Mouse (Mus musculus): ENCODE results near the gene Erc2. TPM values are rescaled to one million over a fixed set of nuclear protein-coding genes. Genes with fewer than 3 reads are reported as not detected.

The Erc2 gene
- polyA plus RNA-seq, 1 experiment from 2014 or later = 12.7 TPM

DNA sequence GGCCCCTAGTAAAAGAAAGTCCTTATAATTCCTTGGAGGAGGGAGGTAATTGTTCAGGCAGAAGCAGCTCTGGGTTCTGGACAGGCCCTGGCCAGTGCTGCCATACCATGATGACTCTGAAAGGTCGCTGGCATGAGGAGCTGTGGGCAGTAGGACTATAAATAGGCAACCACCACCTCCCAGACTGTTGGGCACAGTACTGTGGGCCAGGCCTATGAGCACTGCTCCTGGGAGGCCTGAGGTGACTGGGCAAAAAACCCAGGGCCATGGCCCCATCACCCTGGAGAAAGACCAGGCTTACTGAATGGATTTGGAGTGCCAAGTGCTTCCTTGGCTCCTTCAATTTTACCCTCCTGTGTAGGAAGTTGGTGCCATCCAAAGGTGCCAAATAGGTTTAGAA, 898.9 kb downstream of the Erc2 start:
- H3K27ac ChIP-seq (ENCODE audit: low read depth, low read length) = no peak overlapping the region
- 92% methylated on average over 1 of the region's 1 CpGs for WGBS
- H3K27me3 ChIP-seq (ENCODE audit: control insufficient read depth, insufficient read depth, low read length) = no peaks in the 10 kb centered on the region
- no peak overlapping the region for H3K4me3 ChIP-seq (ENCODE audit: low read depth, low read length)
- H3K4me2 ChIP-seq (ENCODE audit: low read depth, low read length, severe bottlenecking) = no peak overlapping the region
- ATAC-seq (replicated peaks; ENCODE audit: low FRiP score) (no peak), DNase-seq (ENCODE audit: low spot score) (no peak)
- no peaks in the 10 kb centered on the region for H3K9me3 ChIP-seq (ENCODE audit: control insufficient read depth, low read length)
- no peak overlapping the region for H3K9ac ChIP-seq (ENCODE audit: low read length)
- no peaks in the 10 kb centered on the region for H3K4me1 ChIP-seq (replicated peaks; ENCODE audit: control insufficient read depth, insufficient read depth, low read length)
- no peaks in the 10 kb centered on the region; the same call in 1 of the 2 replicates for H3K36me3 ChIP-seq (ENCODE audit: control insufficient read depth, insufficient read depth, low read length)

DNA sequence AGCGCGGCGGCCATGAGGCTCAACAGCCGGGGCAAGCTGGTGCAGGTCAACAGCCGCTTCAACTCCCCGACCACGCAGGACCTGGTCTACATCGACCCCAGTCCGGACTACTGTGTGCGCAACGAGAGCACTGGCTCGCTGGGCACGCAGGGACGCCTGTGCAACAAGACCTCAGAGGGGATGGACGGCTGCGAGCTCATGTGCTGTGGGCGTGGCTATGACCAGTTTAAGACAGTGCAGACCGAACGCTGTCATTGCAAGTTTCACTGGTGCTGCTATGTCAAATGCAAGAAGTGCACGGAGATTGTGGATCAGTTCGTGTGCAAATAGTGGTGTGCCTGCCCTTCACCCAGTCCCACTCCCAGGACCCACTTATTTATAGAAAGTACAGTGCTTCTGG, 900.4 kb downstream of the Erc2 start:
- Histone ChIP-seq H3K9ac (ENCODE audit: low read length) (no peak overlapping the region), H3K4me1 (replicated peaks; ENCODE audit: control insufficient read depth, insufficient read depth, low read length) (no peaks in the 10 kb centered on the region), H3K27ac (ENCODE audit: low read depth, low read length) (no peak overlapping the region), H3K36me3 (ENCODE audit: control insufficient read depth, insufficient read depth, low read length) (no peaks in the 10 kb centered on the region; the same call in 1 of the 2 replicates), H3K4me3 (ENCODE audit: low read depth, low read length) (no peak overlapping the region), H3K27me3 (ENCODE audit: control insufficient read depth, insufficient read depth, low read length) (no peaks in the 10 kb centered on the region), H3K9me3 (ENCODE audit: control insufficient read depth, low read length) (no peaks in the 10 kb centered on the region), H3K4me2 (ENCODE audit: low read depth, low read length, severe bottlenecking) (no peak overlapping the region)
- WGBS = 84% methylated on average over 21 of the region's 21 CpGs
- DNase-seq (ENCODE audit: low spot score) (no peak), ATAC-seq (replicated peaks; ENCODE audit: low FRiP score) (no peak)

DNA sequence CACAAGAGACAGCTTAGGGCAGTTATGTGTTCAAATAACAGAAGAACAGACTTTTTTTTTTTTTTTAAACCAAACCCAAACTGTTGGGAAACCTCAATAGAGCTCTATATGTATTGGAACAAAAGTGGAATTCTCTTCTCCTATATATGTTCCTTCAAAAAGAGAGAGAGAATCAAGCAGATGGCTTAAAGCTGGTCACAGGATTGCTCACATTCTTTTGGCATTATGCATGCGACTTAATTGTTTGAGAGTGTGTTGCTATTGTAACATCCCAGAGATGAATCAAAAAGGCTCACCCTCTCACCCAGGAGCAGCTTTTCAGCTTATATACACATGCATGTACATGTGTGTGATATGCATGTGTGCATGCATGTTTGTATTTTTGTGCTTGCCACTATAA, 903.3 kb downstream of the Erc2 start:
- Histone ChIP-seq H3K4me3 (ENCODE audit: low read depth, low read length) (no peak overlapping the region), H3K36me3 (ENCODE audit: control insufficient read depth, insufficient read depth, low read length) (no peaks in the 10 kb centered on the region; the same call in 1 of the 2 replicates), H3K9me3 (ENCODE audit: control insufficient read depth, low read length) (no peaks in the 10 kb centered on the region), H3K9ac (ENCODE audit: low read length) (no peak overlapping the region), H3K27ac (ENCODE audit: low read depth, low read length) (no peak overlapping the region), H3K27me3 (ENCODE audit: control insufficient read depth, insufficient read depth, low read length) (no peaks in the 10 kb centered on the region), H3K4me1 (replicated peaks; ENCODE audit: control insufficient read depth, insufficient read depth, low read length) (no peaks in the 10 kb centered on the region), H3K4me2 (ENCODE audit: low read depth, low read length, severe bottlenecking) (no peak overlapping the region)
- ATAC-seq (replicated peaks; ENCODE audit: low FRiP score) = no peak
- 47% methylated on average over 1 of the region's 1 CpGs for WGBS
- no peak for DNase-seq (ENCODE audit: low spot score)

Other genes with a start within 250 kb of the Erc2 start
- 13.5 and 17.4 TPM in 2 replicates for gene Fam208a, start 193.6 kb upstream of the Erc2 start, polyA plus RNA-seq (2014; fragmentation: Nextera tagmentation; extraction: Ambion mirVana)
- 18.5 and 19.2 TPM in 2 replicates for gene Ccdc66, start 114.0 kb upstream of the Erc2 start, polyA plus RNA-seq (2014; fragmentation: Nextera tagmentation; extraction: Ambion mirVana)